Mouse (Mus musculus) B cell, adult 2 months (primary cell): Measurements from ENCODE around the gene Hook2.

ENCODE experiments used
- DNase-seq, 2 experiments: peaks; one replicate each; pipeline ENCODE4 v3.0.0; 2022

Hook2 gene

GRCm38 (mm10) chr8:84987903-84988302, 2.5 kb upstream of the Hook2 start:
- DNase-seq = no peak

- peak; percentile 39 to 44 for DNase-seq
These were observed 1.1 kb upstream of the Hook2 start for GRCm38 (mm10) chr8:84989311-84989731.

GRCm38 (mm10) chr8:84989810-84990209, 593 bp upstream of the Hook2 start:
- DNase-seq = peak; percentile 92

- peak; percentile 65 to 68 for DNase-seq
These were observed 433 bp downstream of the Hook2 start for GRCm38 (mm10) chr8:84990836-84991235.

- no peak for DNase-seq
These were observed 4.0 kb downstream of the Hook2 start for GRCm38 (mm10) chr8:84994375-84994774.

- no peak for DNase-seq
These were observed 5.3 kb downstream of the Hook2 start for GRCm38 (mm10) chr8:84995680-84996079.

- DNase-seq = no peak
These were observed 6.6 kb downstream of the Hook2 start for GRCm38 (mm10) chr8:84996978-84997377.

- DNase-seq = peak; percentile 94 to 96
These were observed 7.4 kb downstream of the Hook2 start for GRCm38 (mm10) chr8:84997649-84998295.

- peak; percentile 69 to 70 for DNase-seq
These were observed 17.3 kb downstream of the Hook2 start for GRCm38 (mm10) chr8:85007686-85008085.

- DNase-seq = no peak
These were observed 20.8 kb downstream of the Hook2 start for GRCm38 (mm10) chr8:85011242-85011641.

GRCm38 (mm10) chr8:85013230-85013840, 22.9 kb downstream of the Hook2 start:
- peak; percentile 76 to 78 for DNase-seq

- DNase-seq = no peak
These were observed 24.0 kb downstream of the Hook2 start, which contains the start of gene Best2 for GRCm38 (mm10) chr8:85014431-85014830. Best2 (minus strand) TSS chr8:85014531.

- no peak for DNase-seq
These were observed 26.3 kb downstream of the Hook2 start for GRCm38 (mm10) chr8:85016724-85017123.

- DNase-seq = no peak
These were observed 26.8 kb downstream of the Hook2 start for GRCm38 (mm10) chr8:85017209-85017608.

- DNase-seq = peak; percentile 37 to 46
These were observed 31.2 kb downstream of the Hook2 start for GRCm38 (mm10) chr8:85021514-85022055.

GRCm38 (mm10) chr8:85023846-85024245, 33.4 kb downstream of the Hook2 start:
- no peak for DNase-seq

GRCm38 (mm10) chr8:85025098-85025932, 34.9 kb downstream of the Hook2 start, which contains the start of gene Asna1:
Asna1 (minus strand) TSS chr8:85025281.
- DNase-seq = peak; percentile 85 to 86

- DNase-seq = peak; percentile 93 to 94
These were observed 36.5 kb downstream of the Hook2 start, which contains the start of gene Trir for GRCm38 (mm10) chr8:85026670-85027515. Trir (plus strand) TSS chr8:85026823.

- peak in 1 of 2 experiments; percentile 31 for DNase-seq
These were observed 37.1 kb downstream of the Hook2 start for GRCm38 (mm10) chr8:85027516-85027855.

GRCm38 (mm10) chr8:85027922-85028321, 37.5 kb downstream of the Hook2 start:
- DNase-seq = no peak

- DNase-seq = no peak
These were observed 38.9 kb downstream of the Hook2 start for GRCm38 (mm10) chr8:85029271-85029670.

- no peak for DNase-seq
These were observed 42.4 kb downstream of the Hook2 start for GRCm38 (mm10) chr8:85032622-85033311.
